Mouse (Mus musculus) granulocyte monocyte progenitor cell, adult 5-6 weeks (primary cell): ENCODE results near the gene Chst14. TPM values are rescaled to one million over a fixed set of nuclear protein-coding genes. Genes with fewer than 3 reads are reported as not detected.
A peak's percentile ranks its signal among the peaks of the same experiment; 100 is the strongest.

Experiments used
- ATAC-seq: replicated peaks from 2 replicates; pipeline ENCODE4 v1.8.0; 2016; ENCODE audit warnings: mild to moderate bottlenecking, moderate TSS enrichment, inconsistent platforms; ENCODE audit not compliant: poor library complexity, severe bottlenecking
- total RNA-seq, 2 experiments: library from RNA; stranded (forward) in 1 of 2; stranded (reverse) in 1 of 2; fragments of 200-712, 200-1000 nt in 1 of 2; fragments of >200 nt in 1 of 2; fragmentation: Nextera tagmentation in 1 of 2; gene quantifications; 2 replicates each; pipeline ENCODE4 v1.2.3; 2014 to 2017

Gene Chst14
- total RNA-seq, 2 experiments from 2014 or later, result 1.4 to 8.4 TPM

- peak; percentile 85 for ATAC-seq
Observed at GRCm38 (mm10) chr2:118961546-118961945, 35.2 kb downstream of the Chst14 start.

- ATAC-seq, result no peak
Observed at GRCm38 (mm10) chr2:118963007-118963675, 36.8 kb downstream of the Chst14 start.

- no peak for ATAC-seq
Observed at GRCm38 (mm10) chr2:118963676-118964012, 37.3 kb downstream of the Chst14 start.

DNA sequence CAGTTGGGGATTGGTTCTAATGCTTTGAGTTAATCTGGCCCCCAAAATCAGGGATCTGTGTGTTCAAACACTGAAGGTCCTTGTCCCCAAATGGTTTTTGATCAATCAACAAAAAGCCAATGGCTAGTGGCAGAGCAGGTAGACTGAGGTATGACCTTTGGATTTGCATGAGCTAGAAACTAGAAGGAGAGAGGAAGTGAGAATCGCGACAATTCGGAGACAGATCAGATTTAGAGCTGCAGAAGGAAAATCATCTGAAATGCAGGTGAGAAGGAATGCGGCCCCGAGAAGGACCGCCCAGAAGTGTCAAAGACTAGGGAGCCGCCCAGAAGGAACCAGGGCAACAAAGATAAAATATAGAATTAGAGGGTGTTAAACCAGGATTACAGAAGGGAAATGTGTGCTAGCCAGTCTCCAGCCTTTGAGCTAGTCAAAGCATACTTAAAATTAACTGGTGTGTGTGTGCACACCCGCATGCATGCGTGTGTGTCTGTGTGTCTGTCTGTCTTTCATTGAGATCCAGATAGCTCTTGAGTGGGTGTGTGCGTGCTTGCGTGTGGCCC is 43.4 kb downstream of the Chst14 start:
- ATAC-seq, result no peak

DNA sequence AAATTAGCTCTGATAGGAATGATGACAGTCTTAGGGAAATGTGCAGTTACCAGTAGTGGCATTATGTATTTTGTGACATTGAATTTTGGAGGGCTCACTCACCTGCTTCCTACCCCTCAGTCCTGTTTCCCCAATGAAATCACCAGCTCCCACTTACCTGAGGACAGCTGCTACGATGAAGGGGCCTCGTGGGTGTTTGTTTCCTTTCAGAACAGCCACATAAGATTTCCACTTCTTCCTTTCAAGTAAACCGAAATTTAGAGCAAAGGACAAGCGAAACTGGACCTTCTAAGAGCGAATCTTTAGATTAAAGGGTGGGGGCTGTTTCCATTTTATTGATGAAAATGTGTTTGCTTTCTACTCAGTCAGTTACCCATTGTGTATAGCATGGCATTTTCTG is 45.8 kb downstream of the Chst14 start:
- no peak for ATAC-seq

- ATAC-seq, result peak; percentile 83
Observed at GRCm38 (mm10) chr2:118972687-118973376, 46.5 kb downstream of the Chst14 start.

GRCm38 (mm10) chr2:118975855-118976254 is 49.6 kb downstream of the Chst14 start:
- ATAC-seq, result peak; percentile 7; the same call in 1 of the 2 replicates

DNA sequence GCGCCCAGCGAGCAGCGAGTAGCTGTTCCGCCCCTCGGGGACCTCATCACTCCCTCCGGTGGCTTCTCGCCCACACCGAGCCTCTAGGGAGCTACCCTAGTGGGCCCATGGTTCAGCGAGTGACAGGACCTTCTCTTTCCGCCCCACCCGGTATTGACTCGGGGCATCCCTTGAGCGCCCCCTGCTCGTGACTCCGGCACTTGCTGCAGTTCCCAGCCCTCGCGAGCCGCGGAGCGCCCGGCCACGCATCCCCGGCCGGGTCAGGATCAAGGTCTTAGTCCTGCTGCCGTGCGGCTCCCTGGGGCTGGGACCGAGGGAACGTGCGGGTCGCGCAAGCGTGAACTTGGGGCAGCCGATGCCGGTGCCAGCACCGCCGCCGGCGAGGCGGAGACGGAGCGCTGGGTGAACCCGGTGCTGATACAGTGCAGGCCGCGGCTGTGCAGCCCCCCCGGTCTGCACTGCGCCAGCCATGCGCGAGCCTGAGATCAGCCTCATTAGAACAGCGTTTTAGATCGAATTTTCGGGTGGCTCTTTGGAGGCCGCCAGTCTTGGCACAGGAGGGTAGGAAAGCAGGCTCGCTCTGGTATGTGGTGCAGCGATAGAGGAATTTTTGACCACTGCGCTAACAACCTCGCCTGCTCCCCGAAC is 50.1 kb downstream of the Chst14 start:
- ATAC-seq, result peak; percentile 85

- ATAC-seq, result no peak
Observed at GRCm38 (mm10) chr2:118976941-118977340, 50.6 kb downstream of the Chst14 start.

GRCm38 (mm10) chr2:118978064-118978463 is 51.8 kb downstream of the Chst14 start:
- no peak for ATAC-seq

Other genes with a start within 250 kb of the Chst14 start
- 0.77 and 1.0 TPM in 2 replicates for gene Ankrd63, start 222.5 kb upstream of the Chst14 start, total RNA-seq (2014; fragmentation: Nextera tagmentation)
- 0.62 and 0.69 TPM in 2 replicates for gene Ankrd63, start 222.5 kb upstream of the Chst14 start, total RNA-seq (2017)
- gene Plcb2, start 198.1 kb upstream of the Chst14 start, total RNA-seq (2014; fragmentation: Nextera tagmentation), result 99.1 and 108 TPM in 2 replicates
- gene Plcb2, start 198.1 kb upstream of the Chst14 start, total RNA-seq (2017), result 54.3 and 70.7 TPM in 2 replicates
- 27.9 and 30.3 TPM in 2 replicates for gene Inafm2, start 180.7 kb upstream of the Chst14 start, total RNA-seq (2014; fragmentation: Nextera tagmentation)
- gene Inafm2, start 180.7 kb upstream of the Chst14 start, total RNA-seq (2017), result 15.0 and 24.8 TPM in 2 replicates
- gene Ccdc9b, start 163.8 kb upstream of the Chst14 start, total RNA-seq (2014; fragmentation: Nextera tagmentation), result 0.92 and 2.3 TPM in 2 replicates
- gene Ccdc9b, start 163.8 kb upstream of the Chst14 start, total RNA-seq (2017), result 0.26 and 0.82 TPM in 2 replicates
- not detected in 2 replicates for gene Phgr1, start 153.7 kb upstream of the Chst14 start, total RNA-seq (2014; fragmentation: Nextera tagmentation)
- gene Phgr1, start 153.7 kb upstream of the Chst14 start, total RNA-seq (2017), result not detected in 2 replicates
- gene Disp2, start 146.8 kb upstream of the Chst14 start, total RNA-seq (2014; fragmentation: Nextera tagmentation), result not detected in 2 replicates
- gene Disp2, start 146.8 kb upstream of the Chst14 start, total RNA-seq (2017), result not detected in 2 replicates
- 57.9 and 61.3 TPM in 2 replicates for gene Knstrn, start 112.5 kb upstream of the Chst14 start, total RNA-seq (2014; fragmentation: Nextera tagmentation)
- 190 and 228 TPM in 2 replicates for gene Knstrn, start 112.5 kb upstream of the Chst14 start, total RNA-seq (2017)
- gene Ivd, start 64.5 kb upstream of the Chst14 start, total RNA-seq (2014; fragmentation: Nextera tagmentation), result 59.9 and 60.9 TPM in 2 replicates
- gene Ivd, start 64.5 kb upstream of the Chst14 start, total RNA-seq (2017), result 34.6 and 45.3 TPM in 2 replicates
- 10.1 and 12.3 TPM in 2 replicates for gene Bahd1, start 26.1 kb upstream of the Chst14 start, total RNA-seq (2014; fragmentation: Nextera tagmentation)
- gene Bahd1, start 26.1 kb upstream of the Chst14 start, total RNA-seq (2017), result 4.6 and 4.8 TPM in 2 replicates
- 11.5 and 18.3 TPM in 2 replicates for gene Ccdc32, start 102.9 kb downstream of the Chst14 start, total RNA-seq (2014; fragmentation: Nextera tagmentation)
- gene Ccdc32, start 102.9 kb downstream of the Chst14 start, total RNA-seq (2017), result 14.4 and 15.7 TPM in 2 replicates
- gene Rpusd2, start 108.3 kb downstream of the Chst14 start, total RNA-seq (2014; fragmentation: Nextera tagmentation), result 15.8 and 16.0 TPM in 2 replicates
- gene Rpusd2, start 108.3 kb downstream of the Chst14 start, total RNA-seq (2017), result 15.0 and 15.8 TPM in 2 replicates
- gene Knl1, start 120.6 kb downstream of the Chst14 start, total RNA-seq (2014; fragmentation: Nextera tagmentation), result 42.2 and 46.8 TPM in 2 replicates
- gene Knl1, start 120.6 kb downstream of the Chst14 start, total RNA-seq (2017), result 71.1 and 76.1 TPM in 2 replicates
- gene Rad51, start 186.3 kb downstream of the Chst14 start, total RNA-seq (2014; fragmentation: Nextera tagmentation), result 50.7 and 71.9 TPM in 2 replicates
- 32.2 and 36.3 TPM in 2 replicates for gene Rad51, start 186.3 kb downstream of the Chst14 start, total RNA-seq (2017)
- gene Rmdn3, start 230.5 kb downstream of the Chst14 start, total RNA-seq (2014; fragmentation: Nextera tagmentation), result 25.4 and 27.2 TPM in 2 replicates
- 31.6 and 34.3 TPM in 2 replicates for gene Rmdn3, start 230.5 kb downstream of the Chst14 start, total RNA-seq (2017)
- gene Gchfr, start 241.3 kb downstream of the Chst14 start, total RNA-seq (2014; fragmentation: Nextera tagmentation), result 1.3 TPM in 1 of 2 replicates, not detected in the other
- gene Gchfr, start 241.3 kb downstream of the Chst14 start, total RNA-seq (2017), result 1.2 TPM in 1 of 2 replicates, not detected in the other
- not detected in 2 replicates for gene Gm14137, start 248.0 kb downstream of the Chst14 start, total RNA-seq (2014; fragmentation: Nextera tagmentation)
- gene Gm14137, start 248.0 kb downstream of the Chst14 start, total RNA-seq (2017), result not detected in 2 replicates